Mouse (Mus musculus) CH12.LX (cell line): ENCODE measurements around the gene Cyp2u1. TPM values are rescaled to one million over a fixed set of nuclear protein-coding genes. Genes with fewer than 3 reads are reported as not detected.

ENCODE experiments used
- DNase-seq: peaks from one replicate; pipeline ENCODE4 v3.0.0-alpha.2; 2013; ENCODE audit errors: extremely low read depth
- H3K27ac ChIP-seq: 2 replicates; pipeline ENCODE4 v1.5.1; 2012; ENCODE audit warnings: low read depth, mild to moderate bottlenecking, control low read depth, moderate library complexity; ENCODE audit not compliant: insufficient read depth
- H3K27me3 ChIP-seq: replicated peaks from 2 replicates; pipeline ENCODE3; 2012; ENCODE audit warnings: inconsistent platforms
- H3K36me3 ChIP-seq, 2 experiments: replicated peaks in 1 of 2; 2 replicates each; pipeline versions ENCODE3 to v1.6.1; 2012; ENCODE audit warnings: inconsistent platforms in 1 of 2, low read length in 1 of 2, mild to moderate bottlenecking in 1 of 2, mixed read lengths in 1 of 2, moderate library complexity in 1 of 2; ENCODE audit not compliant: control insufficient read depth in 1 of 2, insufficient read depth in 1 of 2
- H3K4me1 ChIP-seq, 2 experiments: 2 replicates each; pipeline ENCODE4 v1.6.1; 2012; ENCODE audit warnings: inconsistent platforms in 1 of 2, moderate library complexity in 1 of 2; ENCODE audit not compliant: insufficient read depth in 2 of 2, control insufficient read depth in 1 of 2
- H3K4me2 ChIP-seq: 2 replicates; pipeline ENCODE4 v1.6.1; 2012; ENCODE audit warnings: low read depth, mild to moderate bottlenecking, control low read depth; ENCODE audit not compliant: poor library complexity, insufficient read depth, severe bottlenecking
- H3K4me3 ChIP-seq, 3 experiments: fragments of 150-350 bp in 1 of 3; sonication (generic) in 1 of 3; replicated peaks in 1 of 3; 2 replicates each; pipeline versions ENCODE3 to v1.5.1; 2011 to 2012; ENCODE audit warnings: low read depth in 2 of 3, low read length in 2 of 3, mild to moderate bottlenecking in 2 of 3, moderate library complexity in 2 of 3, control low read depth in 1 of 3, improper control_type of control experiment in 1 of 3, inconsistent platforms in 1 of 3, mixed read lengths in 1 of 3; ENCODE audit not compliant: poor library complexity in 1 of 3
- H3K79me2 ChIP-seq: replicated peaks from 2 replicates; pipeline ENCODE4 v1.6.1; 2012; ENCODE audit warnings: mild to moderate bottlenecking, moderate library complexity; ENCODE audit not compliant: control insufficient read depth, poor library complexity, insufficient read depth, severe bottlenecking; ENCODE audit errors: extremely low read depth
- H3K9ac ChIP-seq: 2 replicates; pipeline ENCODE4 v1.6.1; 2012; ENCODE audit warnings: low read depth, mild to moderate bottlenecking, control low read depth, moderate library complexity; ENCODE audit not compliant: insufficient read depth
- H3K9me3 ChIP-seq: replicated peaks from 2 replicates; pipeline ENCODE3; 2012; ENCODE audit warnings: low read length, inconsistent platforms, mixed read lengths
- BHLHE40 ChIP-seq: IDR thresholded peaks from 2 replicates; pipeline ENCODE4 v1.6.1; 2011; ENCODE audit warnings: mild to moderate bottlenecking, low read depth, low read length, improper control_type of control experiment
- CHD2 ChIP-seq: IDR thresholded peaks from 2 replicates; pipeline ENCODE4 v1.6.1; 2011; ENCODE audit warnings: low read length, improper control_type of control experiment
- CTCF ChIP-seq, 2 experiments: IDR thresholded peaks in 1 of 2; conservative IDR thresholded peaks in 1 of 2; 2 replicates each; pipeline ENCODE4 v1.5.1; 2011 to 2012; ENCODE audit warnings: low read depth in 2 of 2, low read length in 2 of 2, improper control_type of control experiment in 1 of 2, inconsistent platforms in 1 of 2, mild to moderate bottlenecking in 1 of 2, moderate library complexity in 1 of 2
- ELF1 ChIP-seq: IDR thresholded peaks from 2 replicates; pipeline ENCODE4 v1.6.1; 2014; ENCODE audit warnings: low read depth, mild to moderate bottlenecking, inconsistent platforms, low read length, improper control_type of control experiment
- EP300 ChIP-seq: IDR thresholded peaks from 2 replicates; pipeline ENCODE4 v1.6.1; 2011; ENCODE audit warnings: low read length, improper control_type of control experiment
- HCFC1 ChIP-seq: IDR thresholded peaks from 2 replicates; pipeline ENCODE4 v1.6.1; 2012; ENCODE audit warnings: low read depth, mild to moderate bottlenecking, inconsistent platforms, low read length, improper control_type of control experiment
- IRF4 ChIP-seq: IDR thresholded peaks from 2 replicates; pipeline ENCODE4 v1.6.1; 2014; ENCODE audit warnings: low read depth, mild to moderate bottlenecking, inconsistent platforms, low read length, improper control_type of control experiment
- JUN ChIP-seq: IDR thresholded peaks from 2 replicates; pipeline ENCODE4 v1.6.1; 2011; ENCODE audit warnings: low read depth, mild to moderate bottlenecking, low read length, improper control_type of control experiment, moderate library complexity; ENCODE audit not compliant: insufficient read depth
- JUND ChIP-seq: conservative IDR thresholded peaks from 2 replicates; pipeline ENCODE4 v1.6.1; 2011; ENCODE audit warnings: low read depth, low read length, improper control_type of control experiment
- MXI1 ChIP-seq: IDR thresholded peaks from 2 replicates; pipeline ENCODE4 v1.6.1; 2011; ENCODE audit warnings: mild to moderate bottlenecking, low read depth, low read length, improper control_type of control experiment
- MYC ChIP-seq: IDR thresholded peaks from 2 replicates; pipeline ENCODE4 v1.6.1; 2011; ENCODE audit warnings: low read depth, mild to moderate bottlenecking, improper control_type of control experiment, low read length
- NELFE ChIP-seq: IDR thresholded peaks from 2 replicates; pipeline ENCODE4 v1.6.1; 2011; ENCODE audit warnings: low read depth, low read length, improper control_type of control experiment
- NRF1 ChIP-seq: IDR thresholded peaks from 2 replicates; pipeline ENCODE4 v1.6.1; 2014; ENCODE audit warnings: low read depth, mild to moderate bottlenecking, inconsistent platforms, low read length, improper control_type of control experiment, moderate library complexity
- POLR2A ChIP-seq: IDR thresholded peaks from 2 replicates; pipeline ENCODE4 v1.6.1; 2011; ENCODE audit warnings: low read depth, mild to moderate bottlenecking, improper control_type of control experiment, low read length
- POLR2AphosphoS2 ChIP-seq: IDR thresholded peaks from 2 replicates; pipeline ENCODE4 v1.6.1; 2011; ENCODE audit warnings: low read depth, low read length, improper control_type of control experiment
- RAD21 ChIP-seq: IDR thresholded peaks from 2 replicates; pipeline ENCODE4 v1.6.1; 2011; ENCODE audit warnings: low read depth, mild to moderate bottlenecking, low read length, improper control_type of control experiment, moderate library complexity
- SIN3A ChIP-seq: IDR thresholded peaks from 2 replicates; pipeline ENCODE4 v1.6.1; 2012; ENCODE audit warnings: low read length, improper control_type of control experiment, inconsistent platforms
- USF2 ChIP-seq: conservative IDR thresholded peaks from 2 replicates; pipeline ENCODE4 v1.6.1; 2011; ENCODE audit warnings: low read depth, low read length, improper control_type of control experiment
- ZKSCAN1 ChIP-seq: IDR thresholded peaks from 2 replicates; pipeline ENCODE4 v1.6.1; 2012; ENCODE audit warnings: low read depth, inconsistent platforms, low read length, improper control_type of control experiment, borderline replicate concordance
- ZMIZ1 ChIP-seq: IDR thresholded peaks from 2 replicates; pipeline ENCODE4 v1.6.1; 2012; ENCODE audit warnings: low read depth, mild to moderate bottlenecking, inconsistent platforms, low read length, improper control_type of control experiment
- ZNF384 ChIP-seq: IDR thresholded peaks from 2 replicates; pipeline ENCODE4 v1.6.1; 2012; ENCODE audit warnings: low read depth, low read length, improper control_type of control experiment, inconsistent platforms
- dilution Hi-C: fragments of 300-500 bp; cut with MboI; formaldehyde crosslinking; loops from 2 replicates; pipeline ENCODE4 v1.14.3; 2020; ENCODE audit warnings: low sequenced_read_pairs; ENCODE audit not compliant: extremely low pct_unique_long_range_greater_than_20kb, extremely low pct_ligation_motif_present
- in situ Hi-C: fragments of 300-500 bp; cut with MboI; formaldehyde crosslinking; loops from 3 replicates; pipeline ENCODE4 v1.14.3; 2019; ENCODE audit warnings: low sequenced_read_pairs, low pct_ligation_motif_present, low pct_unique_long_range_greater_than_20kb, mixed read lengths
- polyA plus RNA-seq: library from polyadenylated mRNA; unstranded; fragments of >175 nt; gene quantifications from 2 replicates; pipeline ENCODE4 v1.2.1, GENCODE M21; 2012; ENCODE audit warnings: low read depth; ENCODE audit not compliant: insufficient read length
- total RNA-seq, 2 experiments: library from RNA; depleted of rRNA; stranded (reverse); fragments of 300-350 nt in 1 of 2; fragments of >200 nt in 1 of 2; gene quantifications; 2 replicates each; pipeline ENCODE4 v1.2.3; 2012 to 2014

Cyp2u1 gene
- total and polyA plus RNA-seq, 3 experiments = 0.54 to 2.0 (median 0.60) TPM

DNA sequence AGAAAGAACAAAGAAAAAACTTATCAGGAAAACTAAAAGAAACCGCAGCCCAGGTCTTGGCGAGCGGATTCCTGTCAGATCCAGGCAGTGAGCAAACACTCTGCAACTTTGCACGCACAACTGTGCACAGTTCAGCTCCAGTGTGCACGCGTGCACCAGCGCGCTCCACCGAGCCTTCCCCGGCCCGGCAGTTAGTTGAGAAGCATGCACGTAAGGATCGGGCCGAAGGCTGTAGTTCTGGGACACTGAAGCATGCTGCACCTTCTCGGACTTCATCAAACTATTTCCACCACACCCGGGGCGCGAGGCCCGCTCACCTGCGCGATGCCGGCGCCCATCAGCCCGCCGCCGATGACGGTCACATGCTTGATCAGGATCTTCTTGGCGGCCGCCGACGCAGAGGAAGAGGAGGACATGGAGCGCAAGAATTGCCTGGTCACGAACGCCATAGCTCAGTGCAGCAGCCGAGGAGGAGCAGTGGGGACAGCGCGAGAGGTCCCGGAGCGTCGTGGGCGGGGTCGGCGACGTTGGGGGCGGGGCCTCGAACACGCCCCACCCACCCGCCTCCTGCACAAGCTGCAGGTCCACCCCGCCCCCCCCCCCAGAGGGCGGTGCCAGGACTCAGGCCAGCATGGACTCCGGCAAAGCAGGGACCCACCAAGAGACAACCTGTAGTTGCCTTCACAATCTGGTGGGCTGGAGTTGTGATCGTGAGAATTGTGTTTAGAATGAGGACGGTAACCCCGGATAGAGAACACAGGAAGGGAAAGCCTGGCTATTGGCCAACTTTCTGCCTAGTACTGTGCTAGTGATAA, 31.3 kb downstream of the Cyp2u1 start, which contains the start of gene Hadh:
Hadh (minus strand) TSS at position 543 of the 815 bp plus-strand sequence.
- TF ChIP-seq ZMIZ1 = peak; percentile 70; the same call in 1 of the 2 replicates
- peak; percentile 71 for TF ChIP-seq MXI1
- peak; percentile 12; the same call in 1 of the 2 replicates for TF ChIP-seq HCFC1
- TF ChIP-seq ELF1 = no peak
- no peak for TF ChIP-seq RAD21
- no peak for TF ChIP-seq JUN
- TF ChIP-seq CHD2 = no peak; the same call in 1 of the 2 replicates
- peak; percentile 67 for TF ChIP-seq NELFE
- peak; percentile 4; the same call in 1 of the 2 replicates for TF ChIP-seq IRF4
- 0 out of 2 replicates have a peak, but pooled peaks have one; percentile 43 for TF ChIP-seq SIN3A
- TF ChIP-seq POLR2A = peak; percentile 75
- TF ChIP-seq ZNF384 = no peak
- no peak for TF ChIP-seq ZKSCAN1
- DNase-seq = peak; percentile 82
- H3K4me1 ChIP-seq = peaks cover 0 to 24% of the 10 kb centered on the region in 2 experiments; a peak in 3 of 4 replicates
- H3K4me2 ChIP-seq = peak within 1 kb of the TSS; percentile 71
- no peaks in the 10 kb centered on the region for H3K79me2 ChIP-seq
- H3K36me3 ChIP-seq = peaks cover 0 to 18% of the 10 kb centered on the region in 2 experiments
- peak within 1 kb of the TSS; percentile 34 for H3K9ac ChIP-seq
- peak within 1 kb of the TSS; percentile 53 to 79 (median 75) for H3K4me3 ChIP-seq
- H3K27me3 ChIP-seq = no peaks in the 10 kb centered on the region
- dilution Hi-C loops (no loop called here), in situ Hi-C loops (no loop called here)
- 0 out of 2 replicates have a peak within 1 kb of the TSS, but pooled peaks have one; percentile 5 for H3K27ac ChIP-seq
- H3K9me3 ChIP-seq = no peaks in the 10 kb centered on the region

DNA sequence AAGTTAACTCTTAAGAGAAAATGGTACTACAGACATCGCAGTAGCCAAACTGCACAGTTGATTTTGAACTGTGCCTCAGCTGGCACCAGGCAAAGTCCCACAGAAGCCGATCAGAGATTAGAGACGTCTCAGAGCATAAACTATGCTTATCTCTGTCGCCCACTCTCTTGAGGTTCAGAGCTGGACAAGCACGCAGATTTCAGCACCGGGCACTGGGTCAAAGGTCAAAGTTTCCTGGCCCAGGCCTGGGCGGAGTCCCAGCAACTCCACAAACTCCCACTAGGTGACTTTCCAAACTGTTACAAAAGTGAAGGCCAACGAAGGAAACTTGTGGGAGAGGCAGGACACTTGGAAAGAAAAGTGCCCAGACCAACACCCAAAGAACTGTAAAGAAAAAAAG, 31.9 kb downstream of the Cyp2u1 start:
- peaks cover 0 to 24% of the 10 kb centered on the region in 2 experiments; a peak in 3 of 4 replicates for H3K4me1 ChIP-seq

More for the DNA sequence above, 31.9 kb downstream of the Cyp2u1 start:
- Histone ChIP-seq H3K79me2 (no peaks in the 10 kb centered on the region), H3K9me3 (no peaks in the 10 kb centered on the region), H3K27me3 (no peaks in the 10 kb centered on the region), H3K4me3 (peak overlapping the region in 2 of 3 experiments; percentile 53 to 79), H3K27ac (no peak overlapping the region), H3K9ac (peak overlapping the region; percentile 34), H3K4me2 (peak overlapping the region; percentile 71), H3K36me3 (peaks cover 0 to 21% of the 10 kb centered on the region in 2 experiments)
- dilution Hi-C loops = no loop called here
- in situ Hi-C loops = no loop called here
- DNase-seq = peak; percentile 35
- no peak for TF ChIP-seq JUND
- no peak for TF ChIP-seq USF2
- TF ChIP-seq NRF1 = no peak
- TF ChIP-seq BHLHE40 = no peak
- TF ChIP-seq EP300 = no peak
- no peak for TF ChIP-seq CTCF (conservative IDR thresholded peaks at IDR 0.05 in 1 of 2, IDR thresholded peaks at IDR 0.05 in 1 of 2; ENCODE audit: low read depth in 2 of 2, low read length in 2 of 2)
- no peak for TF ChIP-seq MXI1
- no peak for TF ChIP-seq POLR2AphosphoS2
- no peak for TF ChIP-seq JUN
- TF ChIP-seq MYC = no peak
- TF ChIP-seq SIN3A = no peak
- TF ChIP-seq ZMIZ1 = no peak
- TF ChIP-seq ELF1 = no peak
